Mouse (Mus musculus): ENCODE results near the gene Tuft1.

DNA sequence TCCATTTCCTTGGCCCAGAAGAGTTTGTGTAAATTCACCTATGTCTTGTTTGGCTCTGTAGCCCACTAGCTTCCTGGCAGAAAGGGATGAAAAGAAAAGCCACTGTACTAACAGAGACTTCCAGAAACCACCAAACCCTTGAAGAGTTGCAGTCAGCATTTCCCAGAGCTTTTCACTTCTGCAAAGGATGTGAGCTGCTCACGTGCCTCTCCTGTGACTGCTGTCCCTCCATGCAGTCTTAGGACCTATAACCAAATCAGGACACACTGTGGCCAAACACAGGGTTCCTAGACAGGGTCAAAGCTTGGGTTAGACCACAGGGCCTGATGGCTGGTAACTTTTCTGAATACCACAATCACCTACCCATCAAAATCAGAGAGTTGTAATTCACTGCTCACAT is 46.4 kb downstream of the Tuft1 start:
- TF ChIP-seq CTCF (IDR thresholded peaks at IDR 0.05) (no peak), EP300 (IDR thresholded peaks at IDR 0.05) (no peak)
